Mouse (Mus musculus): ENCODE measurements around the gene Agbl4. TPM values are rescaled to one million over a fixed set of nuclear protein-coding genes. Genes with fewer than 3 reads are reported as not detected.
A peak's percentile ranks its signal among the peaks of the same experiment; 100 is the strongest.

Gene Agbl4
- polyA plus RNA-seq, 1 experiment from 2014 or later: 3.5 TPM

DNA sequence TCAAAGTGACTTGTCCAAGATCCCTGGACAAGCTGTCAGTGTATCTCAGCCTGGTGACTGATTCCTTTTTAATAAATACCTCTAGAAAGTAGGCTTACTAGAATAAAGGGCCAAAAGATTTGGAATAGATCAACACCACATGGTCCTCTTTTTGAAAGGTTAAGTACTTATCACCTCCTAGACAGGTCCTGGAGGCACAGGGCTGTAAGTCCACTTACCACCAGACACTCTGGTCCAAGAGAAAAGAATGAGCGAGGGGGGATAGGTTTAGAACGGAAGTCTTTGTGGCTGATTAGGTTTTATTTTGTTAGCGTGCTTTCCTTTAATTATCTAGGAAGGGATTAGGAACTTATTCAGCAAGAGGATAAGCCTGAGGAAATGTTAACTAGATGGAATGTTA lies 1019.1 kb downstream of the Agbl4 start:
- H3K4me2 ChIP-seq (replicated peaks): peak overlapping the region; percentile 64
- 79% methylated on average over 3 of the region's 3 CpGs for WGBS
- DNase-seq (ENCODE audit: low spot score) (no peak), ATAC-seq (ENCODE audit: low FRiP score) (no peak)
- peaks cover 24% of the 10 kb centered on the region for H3K36me3 ChIP-seq (replicated peaks; ENCODE audit: control insufficient read depth, insufficient read depth)
- peaks cover 43% of the 10 kb centered on the region for H3K4me1 ChIP-seq (replicated peaks; ENCODE audit: control insufficient read depth, insufficient read depth, low read length)
- peak overlapping the region; percentile 92 for H3K4me3 ChIP-seq (replicated peaks; ENCODE audit: low read length)
- peak overlapping the region; percentile 98 for H3K9ac ChIP-seq
- H3K9me3 ChIP-seq (ENCODE audit: control insufficient read depth, low read length): no peaks in the 10 kb centered on the region
- H3K27ac ChIP-seq: no peak overlapping the region
- no peaks in the 10 kb centered on the region for H3K27me3 ChIP-seq (ENCODE audit: control insufficient read depth, insufficient read depth, low read length)

DNA sequence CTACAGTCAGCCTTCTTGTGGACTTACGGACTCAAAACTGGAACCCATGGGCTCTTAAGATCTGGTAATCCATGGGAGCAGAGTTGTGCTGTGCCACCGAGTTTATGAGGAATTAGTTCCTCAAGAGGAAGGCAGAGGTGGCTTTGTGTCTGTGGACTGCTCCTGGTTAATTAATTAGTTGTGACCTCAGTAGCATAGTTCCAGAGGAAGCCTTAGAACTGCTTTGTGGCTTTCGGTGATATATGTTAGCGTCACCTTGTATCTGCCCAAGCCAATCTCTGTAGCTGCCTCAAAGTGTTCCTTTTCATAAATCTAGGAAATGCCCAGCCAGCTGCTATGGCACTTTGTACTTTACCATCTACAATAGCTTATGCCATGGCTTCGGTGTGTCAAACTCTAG lies 1020.3 kb downstream of the Agbl4 start:
- no peaks in the 10 kb centered on the region for H3K27me3 ChIP-seq (ENCODE audit: control insufficient read depth, insufficient read depth, low read length)
- H3K36me3 ChIP-seq (replicated peaks; ENCODE audit: control insufficient read depth, insufficient read depth): peaks cover 29% of the 10 kb centered on the region
- WGBS: 93% methylated on average over 5 of the region's 5 CpGs
- DNase-seq (ENCODE audit: low spot score) (no peak), ATAC-seq (ENCODE audit: low FRiP score) (no peak)
- no peak overlapping the region for H3K9ac ChIP-seq
- H3K9me3 ChIP-seq (ENCODE audit: control insufficient read depth, low read length): no peaks in the 10 kb centered on the region
- H3K4me1 ChIP-seq (replicated peaks; ENCODE audit: control insufficient read depth, insufficient read depth, low read length): peaks cover 43% of the 10 kb centered on the region
- no peak overlapping the region for H3K4me3 ChIP-seq (replicated peaks; ENCODE audit: low read length)
- peak overlapping the region; percentile 6; the same call in 1 of the 2 replicates for H3K4me2 ChIP-seq (replicated peaks)
- H3K27ac ChIP-seq: no peak overlapping the region

DNA sequence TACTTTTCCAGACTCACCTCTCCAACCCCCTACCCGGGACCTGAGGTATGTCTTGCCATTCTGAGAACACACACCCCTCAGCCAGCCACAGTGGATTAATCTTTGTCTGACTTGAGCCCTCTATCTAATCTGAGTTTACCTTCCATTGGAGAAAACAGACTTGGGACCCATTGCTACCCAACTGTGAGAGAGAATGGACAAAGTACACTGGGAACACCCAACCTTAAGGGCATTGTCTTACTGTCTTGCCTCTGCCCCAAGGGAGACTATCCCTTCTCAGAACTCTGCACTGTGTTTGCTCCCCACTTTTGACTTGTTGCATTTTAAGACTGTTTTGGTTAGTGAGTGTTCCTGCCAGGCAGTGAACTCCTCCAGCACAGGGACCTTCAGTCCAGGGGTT lies 1022.0 kb downstream of the Agbl4 start:
- WGBS: 74% methylated on average over 1 of the region's 1 CpGs
- ATAC-seq (ENCODE audit: low FRiP score): no peak
- peaks cover 38% of the 10 kb centered on the region for H3K4me1 ChIP-seq (replicated peaks; ENCODE audit: control insufficient read depth, insufficient read depth, low read length)

DNA sequence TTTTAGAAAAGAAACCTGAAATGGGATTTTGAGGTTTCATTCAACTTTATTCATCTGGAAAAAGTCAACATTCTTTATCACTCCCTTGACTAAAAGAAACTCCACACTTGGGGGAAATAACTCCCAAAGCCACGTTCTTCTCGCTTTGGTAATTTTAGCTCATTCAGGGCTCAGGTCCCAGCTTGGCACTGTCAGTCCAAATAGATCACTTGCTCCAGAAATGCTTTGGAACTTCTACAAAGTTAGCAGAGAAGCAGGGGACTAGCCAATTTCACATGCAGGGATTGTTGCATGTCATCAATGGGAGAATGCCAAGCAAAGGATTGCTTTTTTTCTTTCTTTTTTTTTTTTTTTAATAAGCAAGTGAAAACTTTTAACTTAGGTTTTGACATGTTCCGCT lies 1022.6 kb downstream of the Agbl4 start:
- DNase-seq (ENCODE audit: low spot score) (no peak), ATAC-seq (ENCODE audit: low FRiP score) (no peak)
- no peak overlapping the region for H3K27ac ChIP-seq
- H3K36me3 ChIP-seq (replicated peaks; ENCODE audit: control insufficient read depth, insufficient read depth): peaks cover 29% of the 10 kb centered on the region
- no peaks in the 10 kb centered on the region for H3K27me3 ChIP-seq (ENCODE audit: control insufficient read depth, insufficient read depth, low read length)
- no peak overlapping the region for H3K9ac ChIP-seq
- H3K9me3 ChIP-seq (ENCODE audit: control insufficient read depth, low read length): no peaks in the 10 kb centered on the region
- peaks cover 38% of the 10 kb centered on the region for H3K4me1 ChIP-seq (replicated peaks; ENCODE audit: control insufficient read depth, insufficient read depth, low read length)
- H3K4me3 ChIP-seq (replicated peaks; ENCODE audit: low read length): no peak overlapping the region
- no peak overlapping the region for H3K4me2 ChIP-seq (replicated peaks)
- WGBS: 81% methylated on average over 3 of the region's 3 CpGs

More for the DNA sequence above, 1022.0 kb downstream of the Agbl4 start:
- Histone ChIP-seq H3K27ac (no peak overlapping the region), H3K27me3 (ENCODE audit: control insufficient read depth, insufficient read depth, low read length) (no peaks in the 10 kb centered on the region), H3K4me2 (replicated peaks) (no peak overlapping the region), H3K36me3 (replicated peaks; ENCODE audit: control insufficient read depth, insufficient read depth) (peaks cover 29% of the 10 kb centered on the region), H3K9ac (no peak overlapping the region), H3K4me3 (replicated peaks; ENCODE audit: low read length) (no peak overlapping the region), H3K9me3 (ENCODE audit: control insufficient read depth, low read length) (no peaks in the 10 kb centered on the region)
- no peak for DNase-seq (ENCODE audit: low spot score)

DNA sequence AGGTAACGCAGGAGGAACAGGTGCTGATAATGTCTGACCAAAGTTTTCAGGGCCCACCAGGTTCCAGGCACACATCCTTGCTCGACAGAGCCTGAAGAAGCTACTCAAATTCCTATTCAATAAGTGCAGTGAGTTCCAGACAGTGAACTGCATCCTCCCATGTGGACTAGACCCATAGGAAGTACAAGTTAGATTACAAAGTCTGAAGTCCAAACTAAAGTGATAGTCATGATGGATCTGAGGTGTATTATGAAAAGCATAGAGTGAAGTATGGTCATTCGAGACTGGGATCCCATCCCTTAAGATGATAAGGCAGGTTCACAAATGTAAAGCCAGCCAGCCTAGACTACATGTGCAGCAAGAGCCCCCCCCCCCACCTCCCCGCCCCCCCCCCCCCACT lies 1023.5 kb downstream of the Agbl4 start:
- Histone ChIP-seq H3K27ac (no peak overlapping the region), H3K36me3 (replicated peaks; ENCODE audit: control insufficient read depth, insufficient read depth) (peaks cover 34% of the 10 kb centered on the region), H3K27me3 (ENCODE audit: control insufficient read depth, insufficient read depth, low read length) (no peaks in the 10 kb centered on the region), H3K9me3 (ENCODE audit: control insufficient read depth, low read length) (no peaks in the 10 kb centered on the region), H3K4me3 (replicated peaks; ENCODE audit: low read length) (no peak overlapping the region), H3K9ac (no peak overlapping the region), H3K4me2 (replicated peaks) (no peak overlapping the region), H3K4me1 (replicated peaks; ENCODE audit: control insufficient read depth, insufficient read depth, low read length) (peaks cover 36% of the 10 kb centered on the region)
- no peak for ATAC-seq (ENCODE audit: low FRiP score)
- 91% methylated on average over 4 of the region's 4 CpGs for WGBS
- no peak for DNase-seq (ENCODE audit: low spot score)

DNA sequence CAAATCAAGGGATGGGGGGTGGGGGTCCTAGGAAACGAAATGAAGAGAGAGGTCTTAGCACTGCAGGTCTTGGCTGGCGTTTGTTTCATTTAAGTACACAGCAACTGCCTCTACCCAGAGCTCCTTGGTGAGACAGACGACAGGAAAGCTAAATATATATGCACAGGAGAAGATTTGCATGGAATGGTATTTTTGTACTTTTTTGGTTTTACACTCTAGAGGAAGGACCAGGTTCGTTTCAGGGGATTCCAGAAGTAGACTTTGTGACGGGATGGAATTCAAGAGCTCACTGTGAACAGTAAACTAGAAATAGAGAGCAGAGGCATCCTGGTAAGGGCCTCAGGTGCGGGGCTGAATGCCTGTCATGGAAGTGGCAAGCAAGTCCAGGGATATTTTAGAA lies 1024.3 kb downstream of the Agbl4 start:
- Histone ChIP-seq H3K4me2 (replicated peaks) (no peak overlapping the region), H3K27me3 (ENCODE audit: control insufficient read depth, insufficient read depth, low read length) (no peaks in the 10 kb centered on the region), H3K4me1 (replicated peaks; ENCODE audit: control insufficient read depth, insufficient read depth, low read length) (peaks cover 27% of the 10 kb centered on the region), H3K9me3 (ENCODE audit: control insufficient read depth, low read length) (no peaks in the 10 kb centered on the region), H3K27ac (no peak overlapping the region), H3K36me3 (replicated peaks; ENCODE audit: control insufficient read depth, insufficient read depth) (peaks cover 34% of the 10 kb centered on the region), H3K4me3 (replicated peaks; ENCODE audit: low read length) (no peak overlapping the region), H3K9ac (no peak overlapping the region)
- no peak for ATAC-seq (ENCODE audit: low FRiP score)
- WGBS: 94% methylated on average over 6 of the region's 6 CpGs
- no peak for DNase-seq (ENCODE audit: low spot score)

DNA sequence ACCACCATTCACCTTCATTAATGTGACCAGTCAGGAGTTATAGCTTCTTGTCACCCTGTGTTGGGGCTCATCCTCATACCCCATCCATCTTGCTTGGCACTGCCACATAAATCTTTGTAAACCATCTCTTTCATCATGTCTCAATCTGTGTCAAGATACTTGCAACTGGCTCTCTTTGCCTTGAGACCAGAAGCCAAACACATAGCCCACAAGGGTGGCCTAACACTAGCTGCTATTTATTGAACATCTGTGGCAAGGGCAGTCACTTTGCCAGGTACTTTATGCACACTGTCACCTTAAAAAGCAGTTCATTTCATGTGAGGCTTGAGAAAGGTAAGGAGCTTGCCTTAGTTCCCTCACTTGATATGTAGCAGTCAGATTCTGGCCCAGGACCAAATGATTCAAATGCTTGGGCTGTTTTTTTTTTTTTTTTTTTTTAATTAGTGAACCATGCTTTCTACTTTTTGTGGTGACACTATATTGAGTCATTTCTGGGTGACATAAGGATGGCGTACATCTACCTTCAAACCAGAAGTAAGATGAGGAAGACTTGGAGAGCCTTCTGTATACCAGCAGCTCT lies 1027.0 kb downstream of the Agbl4 start:
- WGBS: 94% methylated on average over 1 of the region's 1 CpGs
- Histone ChIP-seq H3K4me2 (replicated peaks) (no peak overlapping the region), H3K36me3 (replicated peaks; ENCODE audit: control insufficient read depth, insufficient read depth) (peaks cover 15% of the 10 kb centered on the region), H3K27me3 (ENCODE audit: control insufficient read depth, insufficient read depth, low read length) (no peaks in the 10 kb centered on the region), H3K9me3 (ENCODE audit: control insufficient read depth, low read length) (no peaks in the 10 kb centered on the region), H3K9ac (no peak overlapping the region), H3K4me1 (replicated peaks; ENCODE audit: control insufficient read depth, insufficient read depth, low read length) (peaks cover 7% of the 10 kb centered on the region), H3K27ac (no peak overlapping the region), H3K4me3 (replicated peaks; ENCODE audit: low read length) (no peak overlapping the region)
- no peak for ATAC-seq (ENCODE audit: low FRiP score)
- DNase-seq (ENCODE audit: low spot score): no peak

DNA sequence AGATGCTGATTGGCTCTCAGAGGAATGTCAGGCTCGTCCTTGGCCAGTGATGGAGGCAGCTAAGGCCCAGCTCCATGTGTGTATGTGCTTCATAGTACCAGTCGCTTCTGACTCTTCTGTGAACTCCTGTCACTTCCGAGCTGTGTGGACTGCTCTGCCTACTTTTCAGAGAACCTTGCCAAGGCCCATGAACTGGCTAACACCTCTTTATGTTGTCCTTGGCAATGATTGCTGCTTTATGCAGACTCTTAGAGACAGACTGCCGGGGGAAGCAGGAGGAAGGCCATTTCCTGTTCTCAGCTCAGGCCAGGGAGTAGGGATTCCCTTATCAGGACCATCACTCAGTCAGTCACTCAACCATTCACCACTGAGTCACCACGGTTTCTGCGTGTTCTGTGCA lies 1027.7 kb downstream of the Agbl4 start:
- H3K9me3 ChIP-seq (ENCODE audit: control insufficient read depth, low read length): no peaks in the 10 kb centered on the region
- H3K4me1 ChIP-seq (replicated peaks; ENCODE audit: control insufficient read depth, insufficient read depth, low read length): peaks cover 6% of the 10 kb centered on the region; the same call in 1 of the 2 replicates
- ATAC-seq (ENCODE audit: low FRiP score) (no peak), DNase-seq (ENCODE audit: low spot score) (no peak)
- peaks cover 12% of the 10 kb centered on the region; the same call in 1 of the 2 replicates for H3K36me3 ChIP-seq (replicated peaks; ENCODE audit: control insufficient read depth, insufficient read depth)
- no peak overlapping the region for H3K4me2 ChIP-seq (replicated peaks)
- H3K27me3 ChIP-seq (ENCODE audit: control insufficient read depth, insufficient read depth, low read length): no peaks in the 10 kb centered on the region
- H3K9ac ChIP-seq: no peak overlapping the region
- no peak overlapping the region for H3K4me3 ChIP-seq (replicated peaks; ENCODE audit: low read length)
- 84% methylated on average over 6 of the region's 6 CpGs for WGBS
- H3K27ac ChIP-seq: no peak overlapping the region

DNA sequence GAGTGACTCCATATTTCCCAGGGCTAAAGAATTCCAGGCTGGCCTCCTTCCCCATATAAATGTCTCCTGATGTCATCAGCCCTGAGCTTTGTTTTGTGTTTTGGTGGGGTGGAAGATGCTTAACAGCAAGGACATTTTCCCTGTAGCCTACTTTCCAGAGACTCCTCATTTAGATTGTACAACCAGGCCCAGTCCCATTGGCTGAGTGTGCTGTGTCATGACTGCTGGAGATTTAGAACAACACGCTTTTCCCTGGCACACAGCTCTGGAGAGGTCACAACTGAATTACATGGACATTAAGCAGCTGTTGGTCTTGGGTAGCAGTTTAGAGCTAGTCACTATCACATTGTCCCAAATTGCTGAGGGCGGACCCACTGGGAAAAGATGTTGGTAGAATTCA lies 1033.7 kb downstream of the Agbl4 start:
- WGBS: 88% methylated on average over 2 of the region's 2 CpGs

DNA sequence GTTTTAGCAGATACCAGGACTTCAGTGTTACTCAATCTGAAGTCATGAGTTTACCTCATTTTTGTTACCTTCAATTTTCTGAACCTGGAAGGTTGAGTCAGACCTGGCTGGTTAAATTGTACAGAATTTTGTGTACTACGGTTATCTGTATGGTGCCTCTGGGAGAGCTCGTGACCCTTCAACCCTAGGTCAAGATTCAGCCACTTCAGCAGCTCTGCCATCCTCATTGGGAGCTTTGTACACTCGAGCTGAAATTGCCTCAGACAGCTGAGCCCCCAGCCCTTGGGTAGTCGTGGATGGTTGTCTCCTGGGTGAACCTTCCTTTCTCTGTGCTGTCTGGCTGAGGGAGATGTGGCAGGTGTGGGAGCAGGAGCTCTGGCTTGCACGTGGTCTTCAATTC lies 1034.6 kb downstream of the Agbl4 start:
- peaks cover 62% of the 10 kb centered on the region for H3K36me3 ChIP-seq (replicated peaks; ENCODE audit: control insufficient read depth, insufficient read depth)
- no peak for ATAC-seq (ENCODE audit: low FRiP score)
- no peak overlapping the region for H3K4me3 ChIP-seq (replicated peaks; ENCODE audit: low read length)
- no peaks in the 10 kb centered on the region for H3K9me3 ChIP-seq (ENCODE audit: control insufficient read depth, low read length)
- no peak overlapping the region for H3K4me2 ChIP-seq (replicated peaks)
- 57% methylated on average over 5 of the region's 5 CpGs for WGBS
- no peak for DNase-seq (ENCODE audit: low spot score)
- H3K4me1 ChIP-seq (replicated peaks; ENCODE audit: control insufficient read depth, insufficient read depth, low read length): peaks cover 6% of the 10 kb centered on the region; the same call in 1 of the 2 replicates
- H3K27ac ChIP-seq: no peak overlapping the region
- no peak overlapping the region for H3K9ac ChIP-seq
- no peaks in the 10 kb centered on the region for H3K27me3 ChIP-seq (ENCODE audit: control insufficient read depth, insufficient read depth, low read length)

More for the DNA sequence above, 1033.7 kb downstream of the Agbl4 start:
- Histone ChIP-seq H3K9ac (no peak overlapping the region), H3K4me2 (replicated peaks) (no peak overlapping the region), H3K27me3 (ENCODE audit: control insufficient read depth, insufficient read depth, low read length) (no peaks in the 10 kb centered on the region), H3K36me3 (replicated peaks; ENCODE audit: control insufficient read depth, insufficient read depth) (peaks cover 54% of the 10 kb centered on the region), H3K9me3 (ENCODE audit: control insufficient read depth, low read length) (no peaks in the 10 kb centered on the region), H3K4me1 (replicated peaks; ENCODE audit: control insufficient read depth, insufficient read depth, low read length) (peaks cover 6% of the 10 kb centered on the region; the same call in 1 of the 2 replicates), H3K27ac (no peak overlapping the region), H3K4me3 (replicated peaks; ENCODE audit: low read length) (no peak overlapping the region)
- ATAC-seq (ENCODE audit: low FRiP score) (no peak), DNase-seq (ENCODE audit: low spot score) (no peak)

Data from hindbrain, embryonic 14.5 days (tissue).